Mouse (Mus musculus) C2C12 (cell line): ENCODE results near the gene Rnpepl1.

ENCODE experiments used
- CEBPB ChIP-seq: IDR thresholded peaks from one replicate; pipeline ENCODE4 v1.6.1; 2011; ENCODE audit warnings: low read depth, mild to moderate bottlenecking, control low read depth, moderate library complexity
- CTCF ChIP-seq: IDR thresholded peaks from one replicate; pipeline ENCODE4 v1.5.1; 2011; ENCODE audit not compliant: control insufficient read depth, insufficient read depth, insufficient read length
- MYOD1 ChIP-seq: IDR thresholded peaks from one replicate; pipeline ENCODE4 v1.6.1; 2011; ENCODE audit warnings: low read depth; ENCODE audit not compliant: control insufficient read depth, insufficient read length
- MYOG ChIP-seq: IDR thresholded peaks from one replicate; pipeline ENCODE4 v1.6.1; 2011; ENCODE audit not compliant: control insufficient read depth, insufficient read length; ENCODE audit errors: extremely low read depth

- TF ChIP-seq CTCF (no peak), MYOD1 (no peak), MYOG (no peak), CEBPB (no peak)
These were observed 1.5 kb upstream of the Rnpepl1 start for GRCm38 (mm10) chr1:92909068-92909467.
